Mouse (Mus musculus): Measurements from ENCODE around the gene Kctd13. TPM values are rescaled to one million over a fixed set of nuclear protein-coding genes. Genes with fewer than 3 reads are reported as not detected.

Gene Kctd13
- total RNA-seq, 2 experiments from 2014 or later = 151 to 167 TPM

- no peak for DNase-seq
- intact Hi-C loops (cut with DNase I) = loop anchor here (10.0 kb wide), 1 partner anchor 164 kb away; no protein-coding TSS in a partner anchor
These were observed 12.5 kb downstream of the Kctd13 start for GRCm38 (mm10) chr7:126941171-126941570.

GRCm38 (mm10) chr7:126941801-126942200 lies 13.1 kb downstream of the Kctd13 start:
- no peak for DNase-seq
- intact Hi-C loops (cut with DNase I) = loop anchor here (10.0 kb wide), 1 partner anchor 163 kb away; no protein-coding TSS in a partner anchor

- peak; percentile 71 for DNase-seq
- intact Hi-C loops (cut with DNase I) = loop anchor here (10.0 kb wide), 1 partner anchor 158 kb away; no protein-coding TSS in a partner anchor
These were observed 17.9 kb downstream of the Kctd13 start for GRCm38 (mm10) chr7:126946530-126946929.

- DNase-seq = no peak
- intact Hi-C loops (cut with DNase I) = loop anchor here (10.0 kb wide), 1 partner anchor 156 kb away; no protein-coding TSS in a partner anchor
These were observed 19.9 kb downstream of the Kctd13 start for GRCm38 (mm10) chr7:126948626-126949025.

- DNase-seq = peak; percentile 71
- intact Hi-C loops (cut with DNase I) = loop anchor here (10.0 kb wide), 1 partner anchor 155 kb away; no protein-coding TSS in a partner anchor
These were observed 20.7 kb downstream of the Kctd13 start, which contains the start of gene Asphd1 for GRCm38 (mm10) chr7:126949403-126949792. TSS of gene Asphd1 (minus strand) at chr7:126949582.

- intact Hi-C loops (cut with DNase I) = loop anchor here (10.0 kb wide), 1 partner anchor 155 kb away; no protein-coding TSS in a partner anchor
- DNase-seq = peak; percentile 86
These were observed 21.3 kb downstream of the Kctd13 start, which contains the start of gene Sez6l2 for GRCm38 (mm10) chr7:126949793-126950646. TSS of gene Sez6l2 (plus strand) at chr7:126950563.

- intact Hi-C loops (cut with DNase I) = no loop called here
- DNase-seq = peak; percentile 56
These were observed 22.3 kb downstream of the Kctd13 start for GRCm38 (mm10) chr7:126950647-126951615.

GRCm38 (mm10) chr7:126951741-126952140 lies 23.1 kb downstream of the Kctd13 start:
- intact Hi-C loops (cut with DNase I) = no loop called here
- no peak for DNase-seq

- intact Hi-C loops (cut with DNase I) = no loop called here
- DNase-seq = peak; percentile 38
These were observed 24.0 kb downstream of the Kctd13 start for GRCm38 (mm10) chr7:126952646-126953045.

- no peak for DNase-seq
- intact Hi-C loops (cut with DNase I) = no loop called here
These were observed 26.4 kb downstream of the Kctd13 start for GRCm38 (mm10) chr7:126955125-126955524.

GRCm38 (mm10) chr7:126959780-126960179 lies 31.1 kb downstream of the Kctd13 start:
- intact Hi-C loops (cut with DNase I) = no loop called here
- DNase-seq = no peak

- intact Hi-C loops (cut with DNase I) = no loop called here
- DNase-seq = no peak
These were observed 32.4 kb downstream of the Kctd13 start for GRCm38 (mm10) chr7:126961095-126961494.

GRCm38 (mm10) chr7:126961965-126962364 lies 33.3 kb downstream of the Kctd13 start:
- no peak for DNase-seq
- intact Hi-C loops (cut with DNase I) = no loop called here

- peak; percentile 34 for DNase-seq
- intact Hi-C loops (cut with DNase I) = no loop called here
These were observed 35.0 kb downstream of the Kctd13 start for GRCm38 (mm10) chr7:126963548-126964286.

- intact Hi-C loops (cut with DNase I) = no loop called here
- DNase-seq = peak; percentile 39
These were observed 36.9 kb downstream of the Kctd13 start for GRCm38 (mm10) chr7:126965568-126965967.

GRCm38 (mm10) chr7:126967361-126967760 lies 38.7 kb downstream of the Kctd13 start:
- intact Hi-C loops (cut with DNase I) = no loop called here
- no peak for DNase-seq

GRCm38 (mm10) chr7:126975493-126975892 lies 46.8 kb downstream of the Kctd13 start:
- DNase-seq = no peak
- intact Hi-C loops (cut with DNase I) = no loop called here

GRCm38 (mm10) chr7:126975893-126975949 lies 47.0 kb downstream of the Kctd13 start, which contains the start of gene Cdipt:
TSS of gene Cdipt (plus strand) at chr7:126975914.
- intact Hi-C loops (cut with DNase I) = no loop called here
- no peak for DNase-seq

GRCm38 (mm10) chr7:126975950-126976866 lies 47.5 kb downstream of the Kctd13 start, which contains the start of gene Cdiptos:
TSS of gene Cdiptos (minus strand) at chr7:126976098.
- DNase-seq = peak; percentile 98
- intact Hi-C loops (cut with DNase I) = no loop called here
